Mouse (Mus musculus): ENCODE measurements around the gene Lsm2. TPM values are rescaled to one million over a fixed set of nuclear protein-coding genes. Genes with fewer than 3 reads are reported as not detected.
"Not testable (repeated sequence)": the region's sequence is repeated elsewhere in the genome, so short reads cannot be mapped to it uniquely, and the experiment has no call there.

Lsm2 gene
- total and polyA plus RNA-seq, 2 experiments from 2014 or later: 29.1 to 111 TPM

DNA sequence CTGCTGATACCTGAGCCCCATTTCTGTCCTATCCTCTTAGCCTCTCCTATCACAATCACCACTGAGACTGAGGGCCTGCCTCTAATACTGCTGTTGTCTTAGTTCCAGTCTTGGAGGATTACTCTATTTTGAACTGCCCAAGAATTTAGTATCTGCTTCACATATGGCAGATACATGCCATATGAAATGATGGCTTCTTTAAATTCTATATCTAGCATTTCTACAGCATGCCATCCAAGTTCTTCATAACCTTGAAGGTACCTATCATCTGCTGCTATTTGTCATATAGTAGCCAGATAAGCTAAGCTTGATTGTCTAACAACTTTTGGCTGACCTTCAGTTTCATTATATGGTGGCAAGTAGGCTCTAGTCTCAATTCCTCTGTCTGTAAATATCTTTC, 13.1 kb downstream of the Lsm2 start:
- H3K9ac ChIP-seq: no peak overlapping the region
- no peaks in the 10 kb centered on the region for H3K9me3 ChIP-seq (ENCODE audit: low read length)
- H3K4me3 ChIP-seq (ENCODE audit: low read depth, low read length): no peak overlapping the region
- no peak for TF ChIP-seq CTCF (IDR thresholded peaks at IDR 0.05; ENCODE audit: low read depth)
- ATAC-seq: no peak
- H3K27me3 ChIP-seq (ENCODE audit: insufficient read depth, low read length): no peaks in the 10 kb centered on the region
- no peak for DNase-seq
- H3K36me3 ChIP-seq (ENCODE audit: insufficient read depth): peaks cover 4% of the 10 kb centered on the region; the same call in 1 of the 2 replicates
- no peaks in the 10 kb centered on the region for H3K4me1 ChIP-seq (ENCODE audit: insufficient read depth)
- H3K27ac ChIP-seq (ENCODE audit: low read depth, low read length): no peak overlapping the region
- no peak overlapping the region for H3K4me2 ChIP-seq (ENCODE audit: low read depth)

DNA sequence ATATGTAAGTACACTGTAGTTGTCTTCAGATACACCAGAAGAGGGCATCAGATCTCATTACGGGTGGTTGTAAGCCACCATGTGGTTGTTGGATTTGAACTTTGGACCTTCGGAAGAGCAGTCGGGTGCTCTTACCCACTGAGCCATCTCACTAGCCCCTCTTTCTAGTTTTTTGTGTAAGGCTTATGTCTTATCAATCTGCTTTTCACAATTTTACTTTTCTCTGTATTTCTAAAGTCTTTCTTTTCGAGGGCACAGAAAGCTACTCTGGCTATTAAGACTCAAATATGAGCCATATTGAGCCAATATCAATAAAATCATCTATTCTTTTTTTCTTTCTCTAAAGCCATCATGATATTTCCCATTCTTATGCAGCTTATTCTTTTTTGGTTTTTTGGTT, 13.5 kb downstream of the Lsm2 start:
- WGBS: 90% methylated on average over 4 of the region's 4 CpGs
- not testable (repeated sequence) for H3K36me3 ChIP-seq (ENCODE audit: insufficient read depth); H3K4me1 ChIP-seq (ENCODE audit: insufficient read depth); H3K4me2 ChIP-seq (ENCODE audit: low read depth); H3K27me3 ChIP-seq (ENCODE audit: insufficient read depth, low read length); ATAC-seq; H3K27ac ChIP-seq (ENCODE audit: low read depth, low read length); H3K9ac ChIP-seq; DNase-seq; H3K9me3 ChIP-seq (ENCODE audit: low read length); H3K4me3 ChIP-seq (ENCODE audit: low read depth, low read length)

DNA sequence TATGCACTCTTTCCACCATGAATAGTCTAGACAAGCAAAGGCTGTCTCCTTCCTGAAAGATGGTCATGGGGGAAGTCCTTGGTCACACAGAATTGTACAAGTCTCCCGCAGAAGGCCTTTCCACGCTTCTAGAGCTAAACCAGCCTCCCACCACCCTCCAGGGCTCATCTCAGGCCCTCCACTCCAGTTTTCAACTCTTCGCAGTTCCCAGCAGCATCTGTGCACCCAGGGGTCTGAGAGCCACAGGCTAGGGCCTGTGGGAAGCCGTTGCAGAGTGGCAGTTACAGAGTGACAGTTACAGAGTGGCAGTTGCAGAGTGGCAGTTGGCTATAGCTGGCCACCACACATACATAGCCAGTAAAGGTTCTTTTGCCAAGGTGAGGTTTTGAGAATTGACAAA, 14.3 kb downstream of the Lsm2 start:
- 100% methylated on average over 4 of the region's 4 CpGs for WGBS
- DNase-seq, H3K9ac ChIP-seq: not testable (repeated sequence)

DNA sequence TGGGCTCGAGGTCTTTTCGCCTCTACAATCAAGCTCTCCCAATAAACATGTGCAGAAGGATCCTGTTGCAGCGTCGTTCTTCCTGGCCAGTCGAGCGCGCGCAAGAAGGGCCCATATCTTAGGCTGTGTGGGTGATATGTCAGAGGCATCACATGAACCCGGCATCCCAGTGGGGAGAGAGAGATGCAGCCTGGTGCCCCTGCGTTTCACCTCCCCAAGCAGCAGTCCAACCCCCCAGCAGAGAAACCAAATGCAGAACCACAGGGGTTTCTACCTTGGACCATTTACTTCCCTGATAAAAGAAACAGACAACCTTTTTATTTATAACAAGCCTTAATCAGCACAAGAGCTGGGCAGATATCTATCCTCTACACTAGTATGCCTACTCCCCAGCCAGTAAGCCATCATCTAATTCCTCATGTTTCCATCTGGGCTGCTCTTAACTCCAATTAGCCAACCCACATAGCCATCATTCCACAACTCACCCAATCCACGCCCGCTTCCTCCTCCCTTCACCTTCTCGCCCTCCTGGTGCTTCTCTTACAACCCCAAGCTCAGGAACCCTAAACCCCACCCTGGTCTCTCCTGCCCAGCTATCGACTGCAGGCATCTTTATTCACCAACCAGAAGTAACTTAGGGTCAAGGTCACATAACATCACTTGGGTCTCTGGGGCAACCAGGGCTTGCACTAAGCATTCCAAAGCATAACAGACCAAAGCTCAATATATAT, 14.9 kb downstream of the Lsm2 start:
- no peak for TF ChIP-seq CTCF (IDR thresholded peaks at IDR 0.05; ENCODE audit: low read depth)
- no peak overlapping the region for H3K9ac ChIP-seq
- 90% methylated on average over 12 of the region's 14 CpGs for WGBS
- H3K4me1 ChIP-seq (ENCODE audit: insufficient read depth): no peaks in the 10 kb centered on the region
- H3K27ac ChIP-seq (ENCODE audit: low read depth, low read length): no peak overlapping the region
- no peaks in the 10 kb centered on the region for H3K27me3 ChIP-seq (ENCODE audit: insufficient read depth, low read length)
- DNase-seq: no peak
- ATAC-seq: no peak
- no peak overlapping the region for H3K4me2 ChIP-seq (ENCODE audit: low read depth)
- no peak overlapping the region for H3K4me3 ChIP-seq (ENCODE audit: low read depth, low read length)
- no peaks in the 10 kb centered on the region for H3K9me3 ChIP-seq (ENCODE audit: low read length)
- no peaks in the 10 kb centered on the region for H3K36me3 ChIP-seq (ENCODE audit: insufficient read depth)

More for the DNA sequence above, 14.3 kb downstream of the Lsm2 start:
- H3K27ac ChIP-seq (ENCODE audit: low read depth, low read length); H3K4me3 ChIP-seq (ENCODE audit: low read depth, low read length); ATAC-seq; H3K27me3 ChIP-seq (ENCODE audit: insufficient read depth, low read length); H3K4me1 ChIP-seq (ENCODE audit: insufficient read depth); H3K4me2 ChIP-seq (ENCODE audit: low read depth); H3K36me3 ChIP-seq (ENCODE audit: insufficient read depth); H3K9me3 ChIP-seq (ENCODE audit: low read length): not testable (repeated sequence)

DNA sequence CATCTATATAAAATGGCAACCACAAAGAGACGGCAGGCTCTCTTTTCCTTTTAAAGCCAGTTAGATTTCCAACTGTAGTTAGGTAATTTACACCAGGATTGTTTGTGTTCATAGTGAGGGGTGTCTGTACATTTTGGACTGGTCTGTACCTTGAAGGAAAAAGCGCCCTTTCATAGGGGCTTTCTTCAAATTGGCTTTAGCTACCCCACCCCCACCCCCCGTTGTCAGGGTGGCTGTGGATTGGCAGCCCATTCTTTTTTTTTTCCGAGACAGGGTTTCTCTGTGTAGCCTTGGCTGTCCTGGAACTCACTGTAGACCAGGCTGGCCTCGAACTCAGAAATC, 15.5 kb downstream of the Lsm2 start:
- no peak for DNase-seq
- Histone ChIP-seq H3K27ac (ENCODE audit: low read depth, low read length) (no peak overlapping the region), H3K4me3 (ENCODE audit: low read depth, low read length) (no peak overlapping the region), H3K9ac (no peak overlapping the region), H3K9me3 (ENCODE audit: low read length) (no peaks in the 10 kb centered on the region), H3K36me3 (ENCODE audit: insufficient read depth) (no peaks in the 10 kb centered on the region), H3K4me1 (ENCODE audit: insufficient read depth) (no peaks in the 10 kb centered on the region; the same call in 1 of the 2 replicates), H3K27me3 (ENCODE audit: insufficient read depth, low read length) (no peaks in the 10 kb centered on the region), H3K4me2 (ENCODE audit: low read depth) (no peak overlapping the region)
- ATAC-seq: no peak
- 82% methylated on average over 5 of the region's 5 CpGs for WGBS
- no peak for TF ChIP-seq CTCF (IDR thresholded peaks at IDR 0.05; ENCODE audit: low read depth)

DNA sequence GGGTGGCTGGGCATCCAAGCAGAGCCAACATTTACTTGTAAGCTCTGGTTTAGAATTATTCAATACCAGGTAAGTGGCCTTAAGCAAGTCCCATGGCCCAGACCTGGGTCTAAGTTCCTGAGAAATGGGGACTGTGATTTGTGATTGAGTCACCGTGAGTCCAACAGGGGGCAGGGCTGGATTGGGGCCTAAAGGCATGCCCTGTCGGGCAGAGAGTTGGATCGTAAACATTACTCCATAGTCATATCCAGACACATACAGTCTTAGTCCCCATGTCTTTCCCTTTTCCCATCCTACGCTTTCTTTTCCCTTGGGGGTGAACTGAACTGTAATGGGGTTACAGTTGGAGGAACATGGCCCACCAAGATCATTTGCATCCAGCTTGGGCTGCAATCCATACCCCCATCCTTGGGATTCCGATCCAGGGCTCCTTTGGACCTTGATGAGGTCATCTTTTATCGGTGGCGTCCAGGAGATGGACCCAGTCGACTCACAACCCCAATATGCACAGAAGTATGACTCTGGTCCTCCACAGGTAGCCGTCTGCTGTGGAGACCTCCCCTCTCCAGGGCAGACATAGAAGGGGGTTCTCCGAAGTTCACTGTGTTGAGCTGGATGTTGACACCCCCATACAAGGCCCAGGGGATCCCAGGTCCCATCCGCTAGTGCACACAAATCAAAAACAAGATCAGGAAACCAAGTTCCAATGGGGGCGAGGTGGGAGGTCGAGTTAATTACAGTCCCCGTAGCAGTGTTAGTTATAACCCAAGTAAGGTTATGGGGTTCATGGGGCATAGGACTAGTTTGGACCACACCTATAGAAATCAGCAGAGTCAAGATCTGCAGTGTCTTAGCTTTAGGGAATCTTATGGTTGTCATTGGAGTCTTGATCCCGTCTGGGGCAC, 17.1 kb downstream of the Lsm2 start:
- H3K27ac ChIP-seq (ENCODE audit: low read depth, low read length): no peak overlapping the region
- H3K4me3 ChIP-seq (ENCODE audit: low read depth, low read length): no peak overlapping the region
- no peak overlapping the region for H3K4me2 ChIP-seq (ENCODE audit: low read depth)
- no peak for DNase-seq
- WGBS: 97% methylated on average over 15 of the region's 15 CpGs
- no peaks in the 10 kb centered on the region for H3K27me3 ChIP-seq (ENCODE audit: insufficient read depth, low read length)
- TF ChIP-seq CTCF (IDR thresholded peaks at IDR 0.05; ENCODE audit: low read depth): no peak
- ATAC-seq: no peak
- peaks cover 10% of the 10 kb centered on the region for H3K4me1 ChIP-seq (ENCODE audit: insufficient read depth)
- no peaks in the 10 kb centered on the region for H3K36me3 ChIP-seq (ENCODE audit: insufficient read depth)
- no peak overlapping the region for H3K9ac ChIP-seq
- H3K9me3 ChIP-seq (ENCODE audit: low read length): no peaks in the 10 kb centered on the region

DNA sequence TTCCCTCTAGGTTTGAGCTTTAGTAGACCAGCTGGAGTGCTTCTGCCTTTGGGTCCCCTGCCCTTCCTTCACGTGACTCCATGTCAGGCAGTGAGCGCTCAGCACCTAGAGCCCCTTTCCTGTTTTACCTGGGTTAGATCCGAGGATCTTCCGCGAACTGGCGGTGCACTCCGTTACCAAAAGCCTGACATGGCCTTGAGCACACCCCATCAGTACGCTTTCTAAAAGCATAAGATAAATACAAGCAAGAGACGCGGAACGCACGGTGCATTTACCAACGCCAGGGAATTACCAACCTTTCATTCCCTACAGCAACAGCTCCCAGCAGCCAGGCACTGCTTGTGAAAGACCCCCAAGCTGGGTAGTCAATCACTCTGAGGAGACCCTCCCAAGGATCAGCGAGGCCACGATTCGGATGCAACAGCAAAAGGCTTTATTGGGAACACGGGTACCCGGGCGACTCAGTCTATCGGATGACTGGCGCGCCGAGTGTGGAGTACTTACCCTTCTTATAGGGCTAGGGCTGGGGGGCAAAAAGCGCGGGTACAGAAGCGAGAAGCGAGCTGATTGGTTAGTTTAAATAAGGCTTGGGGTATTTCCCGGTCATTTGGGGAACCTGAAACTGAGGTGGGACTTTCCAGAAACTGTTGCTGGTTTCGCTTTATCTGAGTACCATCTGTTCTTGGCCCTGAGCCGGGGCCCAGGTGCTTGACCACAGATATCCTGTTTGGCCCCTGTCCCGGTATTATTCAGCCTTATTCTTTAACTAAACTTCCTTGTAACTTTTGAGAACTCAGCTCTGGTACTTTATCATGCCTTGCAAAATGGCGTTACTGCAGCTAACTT, 18.4 kb downstream of the Lsm2 start:
- DNase-seq; H3K27me3 ChIP-seq (ENCODE audit: insufficient read depth, low read length); H3K9me3 ChIP-seq (ENCODE audit: low read length); H3K27ac ChIP-seq (ENCODE audit: low read depth, low read length); ATAC-seq; H3K4me1 ChIP-seq (ENCODE audit: insufficient read depth): not testable (repeated sequence)
- H3K9ac ChIP-seq: peak overlapping the region; percentile 93
- H3K4me2 ChIP-seq (ENCODE audit: low read depth): peak overlapping the region; percentile 95
- 26% methylated on average over 29 of the region's 32 CpGs for WGBS
- peaks cover 11% of the 10 kb centered on the region for H3K36me3 ChIP-seq (ENCODE audit: insufficient read depth)
- H3K4me3 ChIP-seq (ENCODE audit: low read depth, low read length): peak overlapping the region; percentile 71

Measured in forebrain, postnatal 0 days (tissue).